ENCODE assay signal across 7 mouse cellular contexts in the genomic region with DNA sequence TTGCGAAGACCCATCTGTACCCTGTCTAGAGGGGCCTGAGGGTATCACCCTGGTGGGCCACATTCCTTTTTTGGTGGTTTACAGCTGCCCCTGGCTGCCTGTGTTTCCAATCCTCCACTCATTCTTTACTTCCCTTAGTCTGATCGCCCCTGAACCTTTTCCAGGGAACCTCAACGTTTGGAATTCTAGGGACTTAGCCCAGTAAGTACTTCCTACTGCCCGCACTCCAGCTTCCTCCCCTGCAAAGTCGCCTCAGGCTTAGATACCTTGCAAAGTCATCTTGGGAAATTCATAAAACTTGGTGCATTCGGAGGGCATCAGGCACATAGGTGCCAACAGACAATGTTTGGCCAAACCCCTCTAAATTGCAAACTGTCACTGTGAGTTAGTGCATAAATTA. TPM values are rescaled to one million over a fixed set of nuclear protein-coding genes. Genes with fewer than 3 reads are reported as not detected.
DNase-seq lines count a peak whose midpoint lies in the region; ATAC-seq lines count a peak whose summit lies in the region.

No protein-coding gene starts in this region.

- no peaks in the 10 kb centered on the region for H3K36me3 ChIP-seq in lung, embryonic 16.5 days (ENCODE audit: control insufficient read depth, insufficient read depth, low read length)
- H3K36me3 ChIP-seq in forebrain, embryonic 12.5 days (replicated peaks) = 0 out of 2 replicates have a peak, but pooled peaks cover 3% of the 10 kb centered on the region
- H3K36me3 ChIP-seq in stomach, embryonic 15.5 days = no peaks in the 10 kb centered on the region

- WGBS in lung, embryonic 16.5 days = 26% methylated on average over 6 of the region's 6 CpGs
- WGBS in forebrain, embryonic 12.5 days = 39% methylated on average over 6 of the region's 6 CpGs
- WGBS in stomach, embryonic 15.5 days = 25% methylated on average over 6 of the region's 6 CpGs

- H3K27me3 ChIP-seq in lung, embryonic 16.5 days (ENCODE audit: control insufficient read depth, insufficient read depth, low read depth, low read length) = no peaks in the 10 kb centered on the region
- H3K27me3 ChIP-seq in forebrain, embryonic 12.5 days = no peaks in the 10 kb centered on the region
- no peaks in the 10 kb centered on the region for H3K27me3 ChIP-seq in stomach, embryonic 15.5 days (replicated peaks)

- peaks cover 24% of the 10 kb centered on the region for H3K4me1 ChIP-seq in lung, embryonic 16.5 days (replicated peaks; ENCODE audit: control insufficient read depth, insufficient read depth, low read length)
- H3K4me1 ChIP-seq in forebrain, embryonic 12.5 days = peaks cover 68% of the 10 kb centered on the region
- H3K4me1 ChIP-seq in stomach, embryonic 15.5 days = peaks cover 46% of the 10 kb centered on the region

- H3K9me3 ChIP-seq in lung, embryonic 16.5 days (ENCODE audit: control insufficient read depth, low read length) = no peaks in the 10 kb centered on the region
- H3K9me3 ChIP-seq in forebrain, embryonic 12.5 days = no peaks in the 10 kb centered on the region
- no peaks in the 10 kb centered on the region for H3K9me3 ChIP-seq in stomach, embryonic 15.5 days

- H3K4me2 ChIP-seq in lung, embryonic 16.5 days (ENCODE audit: low read depth, low read length) = peak overlapping the region; percentile 75
- H3K4me2 ChIP-seq in forebrain, embryonic 12.5 days = peak overlapping the region; percentile 82
- peak overlapping the region; percentile 81 for H3K4me2 ChIP-seq in stomach, embryonic 15.5 days

- DNase-seq in lung, postnatal 36 days = no peak
- peak; percentile 36 for DNase-seq in liver
- no peak for DNase-seq in frontal cortex, postnatal 14 days (ENCODE audit: low spot score in 2 of 2)
- DNase-seq in layer of hippocampus, adult 11-12 months (ENCODE audit: low spot score) = no peak

- H3K9ac ChIP-seq in lung, embryonic 16.5 days (ENCODE audit: low read length) = peak overlapping the region; percentile 86
- peak overlapping the region; percentile 83 for H3K9ac ChIP-seq in forebrain, embryonic 12.5 days
- peak overlapping the region; percentile 59 for H3K9ac ChIP-seq in stomach, embryonic 15.5 days

- peak overlapping the region; percentile 85 for H3K4me3 ChIP-seq in lung, embryonic 16.5 days (ENCODE audit: low read length)
- peak overlapping the region; percentile 70 for H3K4me3 ChIP-seq in forebrain, embryonic 12.5 days (replicated peaks)
- peak overlapping the region; percentile 64 for H3K4me3 ChIP-seq in stomach, embryonic 15.5 days (replicated peaks)

- ATAC-seq in lung, embryonic 16.5 days (ENCODE audit: low read depth) = 0 out of 2 replicates have a peak, but pooled peaks have one; percentile 1
- no peak for ATAC-seq in forebrain, embryonic 12.5 days (ENCODE audit: low FRiP score)
- no peak for ATAC-seq in stomach, embryonic 15.5 days (ENCODE audit: insufficient read depth, low FRiP score, low read depth)

- peak overlapping the region; percentile 86 for H3K27ac ChIP-seq in lung, embryonic 16.5 days (ENCODE audit: low read length)
- H3K27ac ChIP-seq in forebrain, embryonic 12.5 days = peak overlapping the region; percentile 97
- H3K27ac ChIP-seq in stomach, embryonic 15.5 days = peak overlapping the region; percentile 97

RNA-seq across cellular contexts. Expression of a gene that starts 12.6 kb away (rescaled TPM):
- 15.8 and 16.3 TPM in 2 replicates for polyA plus RNA-seq in lung, embryonic 16.5 days (2015; fragmentation: Nextera tagmentation; extraction: Ambion mirVana)
- 16.7 and 19.4 TPM in 2 replicates for polyA plus RNA-seq in forebrain, embryonic 12.5 days (2016; fragmentation: Nextera tagmentation; extraction: Ambion mirVana)
- polyA plus RNA-seq in stomach, embryonic 15.5 days (2015; fragmentation: Nextera tagmentation; extraction: Ambion mirVana) = 22.1 and 23.8 TPM in 2 replicates

RNA-seq across cellular contexts. Expression of a gene that starts 33.3 kb away (rescaled TPM):
- polyA plus RNA-seq in lung, embryonic 16.5 days (2015; fragmentation: Nextera tagmentation; extraction: Ambion mirVana) = 88.4 and 96.0 TPM in 2 replicates
- 34.7 and 41.6 TPM in 2 replicates for polyA plus RNA-seq in forebrain, embryonic 12.5 days (2016; fragmentation: Nextera tagmentation; extraction: Ambion mirVana)
- polyA plus RNA-seq in stomach, embryonic 15.5 days (2015; fragmentation: Nextera tagmentation; extraction: Ambion mirVana) = 157 and 158 TPM in 2 replicates

RNA-seq across cellular contexts. Expression of a gene that starts 33.4 kb away (rescaled TPM):
- 3.5 and 3.9 TPM in 2 replicates for polyA plus RNA-seq in lung, embryonic 16.5 days (2015; fragmentation: Nextera tagmentation; extraction: Ambion mirVana)
- 4.2 and 4.8 TPM in 2 replicates for polyA plus RNA-seq in forebrain, embryonic 12.5 days (2016; fragmentation: Nextera tagmentation; extraction: Ambion mirVana)
- 5.2 and 5.3 TPM in 2 replicates for polyA plus RNA-seq in stomach, embryonic 15.5 days (2015; fragmentation: Nextera tagmentation; extraction: Ambion mirVana)

RNA-seq across cellular contexts. Expression of a gene that starts 46.9 kb away (rescaled TPM):
- 1.1 and 2.2 TPM in 2 replicates for polyA plus RNA-seq in lung, embryonic 16.5 days (2015; fragmentation: Nextera tagmentation; extraction: Ambion mirVana)
- 1.1 and 1.3 TPM in 2 replicates for polyA plus RNA-seq in forebrain, embryonic 12.5 days (2016; fragmentation: Nextera tagmentation; extraction: Ambion mirVana)
- polyA plus RNA-seq in stomach, embryonic 15.5 days (2015; fragmentation: Nextera tagmentation; extraction: Ambion mirVana) = 1.1 and 1.6 TPM in 2 replicates
